Mouse (Mus musculus) forebrain, embryonic 12.5 days (tissue): ENCODE measurements around the gene Adpgk. TPM values are rescaled to one million over a fixed set of nuclear protein-coding genes. Genes with fewer than 3 reads are reported as not detected.
A peak's percentile ranks its signal among the peaks of the same experiment; 100 is the strongest.

Experiments used
- ATAC-seq: fragments of 200-750 bp; cut with Nextera tagmentation; 2 replicates; pipeline ENCODE4 v1.8.0; 2017; ENCODE audit warnings: moderate TSS enrichment; ENCODE audit not compliant: low FRiP score
- H3K27ac ChIP-seq: fragments of 300-500 bp; sonication (generic); 2 replicates; pipeline ENCODE4 v1.5.1; 2016; ENCODE audit warnings: mild to moderate bottlenecking
- H3K27me3 ChIP-seq: fragments of 300-500 bp; sonication (generic); 2 replicates; pipeline ENCODE4 v1.6.1; 2016; ENCODE audit warnings: mild to moderate bottlenecking
- H3K36me3 ChIP-seq: fragments of 300-500 bp; sonication (generic); replicated peaks from 2 replicates; pipeline ENCODE4 v1.6.1; 2016; ENCODE audit warnings: mild to moderate bottlenecking
- H3K4me1 ChIP-seq: fragments of 300-500 bp; sonication (generic); 2 replicates; pipeline ENCODE4 v1.6.1; 2016
- H3K4me2 ChIP-seq: fragments of 300-500 bp; sonication (generic); 2 replicates; pipeline ENCODE4 v1.6.1; 2016; ENCODE audit warnings: mild to moderate bottlenecking, moderate library complexity
- H3K4me3 ChIP-seq: fragments of 300-500 bp; sonication (generic); replicated peaks from 2 replicates; pipeline ENCODE4 v1.5.1; 2016; ENCODE audit warnings: mild to moderate bottlenecking
- H3K9ac ChIP-seq: fragments of 300-500 bp; sonication (generic); 2 replicates; pipeline ENCODE4 v1.6.1; 2016; ENCODE audit warnings: mild to moderate bottlenecking
- H3K9me3 ChIP-seq: fragments of 300-500 bp; sonication (generic); 2 replicates; pipeline ENCODE4 v1.6.1; 2016
- WGBS: fragments of 180-500 bp; shearing (Covaris S2); methylation state at CpG from one replicate; pipeline ENCODE4 v1.1.7; 2016; 5-methylcytosine and 5-hydroxymethylcytosine counted together
- polyA plus RNA-seq: library from polyadenylated mRNA; unstranded; fragments of >200 nt; fragmentation: Nextera tagmentation; extraction: Ambion mirVana; gene quantifications from 2 replicates; pipeline ENCODE4 v1.2.1, GENCODE M21; 2016

Adpgk gene
- 28.4 and 29.0 TPM in 2 replicates for polyA plus RNA-seq

DNA sequence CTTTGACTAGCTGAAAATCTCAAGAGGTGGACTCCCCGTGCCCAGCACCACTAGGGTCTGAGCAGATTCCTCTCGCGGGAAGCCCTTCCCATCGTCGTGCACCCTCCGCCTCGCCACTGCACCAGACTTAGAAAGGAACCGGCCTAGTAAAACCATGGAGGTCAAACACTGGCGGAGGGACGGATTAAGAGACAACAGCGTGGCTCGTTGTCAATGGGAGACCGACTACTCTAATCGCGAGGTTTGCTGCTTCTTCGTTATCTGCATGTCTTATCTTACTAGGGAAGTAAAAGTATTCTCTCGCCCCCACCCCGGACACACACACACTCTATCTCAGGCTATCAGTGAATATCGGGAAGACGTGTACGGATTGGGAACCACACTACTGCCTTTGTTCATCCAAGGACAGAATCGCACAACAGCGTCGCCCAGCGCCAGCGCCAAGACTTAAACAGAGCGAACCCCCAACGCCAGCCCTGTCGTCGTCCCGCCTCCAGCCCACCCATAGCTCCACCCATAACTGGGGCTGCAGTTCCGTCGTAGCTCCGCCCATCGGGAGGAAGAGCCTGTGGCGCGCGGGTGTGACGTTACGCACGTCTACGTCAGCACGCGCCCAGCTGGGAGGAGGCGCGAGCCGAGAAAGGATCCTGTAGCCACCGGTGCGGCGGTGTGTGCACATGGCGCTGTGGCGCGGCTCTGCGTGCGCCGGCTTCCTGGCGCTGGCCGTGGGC lies at the start of gene Adpgk:
TSS of gene Adpgk (plus strand) at position 602 of the 731 bp plus-strand sequence.
- no peaks in the 10 kb centered on the region for H3K36me3 ChIP-seq
- peak within 1 kb of the TSS; percentile 68 for H3K4me3 ChIP-seq
- no peaks in the 10 kb centered on the region for H3K9me3 ChIP-seq
- under 1% methylated on average over 58 of the region's 58 CpGs for WGBS
- H3K27ac ChIP-seq = peak within 1 kb of the TSS; percentile 90
- ATAC-seq = peak; percentile 98
- peaks cover 31% of the 10 kb centered on the region for H3K4me1 ChIP-seq
- no peaks in the 10 kb centered on the region for H3K27me3 ChIP-seq
- peak within 1 kb of the TSS; percentile 79 for H3K4me2 ChIP-seq
- H3K9ac ChIP-seq = peak within 1 kb of the TSS; percentile 76

DNA sequence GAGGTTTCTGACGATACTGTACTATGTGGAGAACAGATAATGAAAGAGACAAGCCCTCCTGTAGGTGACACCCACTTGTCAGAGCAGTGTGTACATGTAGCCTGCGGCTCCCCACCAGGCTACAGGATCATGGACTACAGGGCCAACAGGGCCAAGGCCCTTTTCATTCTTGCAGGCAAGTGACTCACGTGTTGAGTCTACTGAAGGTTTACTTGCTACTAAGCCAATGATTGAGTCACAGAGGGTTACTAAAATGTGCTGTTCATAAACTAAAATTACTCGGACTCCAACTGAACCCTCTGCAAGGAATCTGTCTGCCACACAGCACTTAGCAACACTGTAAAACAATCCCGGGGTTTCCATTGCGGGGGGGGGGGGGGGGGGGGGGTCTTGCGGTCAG lies 46.2 kb upstream of the Adpgk start:
- WGBS = 61% methylated on average over 7 of the region's 7 CpGs
- H3K4me1 ChIP-seq = peaks cover 15% of the 10 kb centered on the region
- H3K27me3 ChIP-seq = no peaks in the 10 kb centered on the region
- no peak overlapping the region for H3K27ac ChIP-seq
- ATAC-seq = no peak
- no peak overlapping the region for H3K9ac ChIP-seq
- no peak overlapping the region for H3K4me3 ChIP-seq
- no peaks in the 10 kb centered on the region for H3K36me3 ChIP-seq
- no peak overlapping the region for H3K4me2 ChIP-seq
- H3K9me3 ChIP-seq = no peaks in the 10 kb centered on the region

DNA sequence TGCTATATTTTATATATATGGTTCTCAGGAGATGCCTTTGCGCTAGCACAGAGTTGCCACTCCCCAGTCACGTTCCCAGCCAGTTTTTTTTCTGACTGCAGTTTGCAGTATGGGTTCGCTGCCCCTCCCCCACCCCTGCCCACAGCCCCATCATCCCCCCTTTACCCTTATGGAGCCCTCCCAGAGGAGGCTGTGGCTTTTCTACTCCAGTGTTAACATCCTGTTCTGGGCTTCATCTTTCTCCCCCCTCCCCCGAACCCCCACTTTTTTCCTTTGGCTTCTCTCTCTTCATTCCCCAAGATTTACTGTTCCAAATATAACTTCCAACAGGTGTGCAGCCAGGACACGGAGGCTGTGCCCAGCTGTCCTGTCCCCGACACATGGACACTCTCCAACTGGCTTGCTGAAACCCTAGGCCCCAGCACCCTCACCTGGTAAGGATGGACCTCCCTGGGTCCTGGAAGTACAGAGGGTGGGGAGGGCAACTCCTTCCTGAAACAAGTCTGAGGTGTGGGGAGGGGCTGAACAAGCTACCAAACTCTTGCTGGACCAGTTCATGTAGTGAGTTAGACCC lies 44.8 kb upstream of the Adpgk start:
- H3K9ac ChIP-seq = no peak overlapping the region
- H3K4me1 ChIP-seq = peaks cover 15% of the 10 kb centered on the region
- no peaks in the 10 kb centered on the region for H3K27me3 ChIP-seq
- no peaks in the 10 kb centered on the region for H3K36me3 ChIP-seq
- no peaks in the 10 kb centered on the region for H3K9me3 ChIP-seq
- no peak for ATAC-seq
- H3K4me3 ChIP-seq = no peak overlapping the region
- 46% methylated on average over 6 of the region's 6 CpGs for WGBS
- no peak overlapping the region for H3K27ac ChIP-seq
- no peak overlapping the region for H3K4me2 ChIP-seq

- Histone ChIP-seq H3K9me3 (no peaks in the 10 kb centered on the region), H3K4me2 (no peak overlapping the region), H3K27me3 (no peaks in the 10 kb centered on the region), H3K4me3 (no peak overlapping the region), H3K4me1 (peaks cover 15% of the 10 kb centered on the region), H3K9ac (no peak overlapping the region), H3K36me3 (no peaks in the 10 kb centered on the region), H3K27ac (0 out of 2 replicates have a peak overlapping the region, but pooled peaks have one; percentile 1)
- no peak for ATAC-seq
- 78% methylated on average over 3 of the region's 3 CpGs for WGBS
Observed at GRCm38 (mm10) chr9:59249359-59249758, 42.0 kb upstream of the Adpgk start.

GRCm38 (mm10) chr9:59250272-59250671 lies 41.1 kb upstream of the Adpgk start:
- Histone ChIP-seq H3K4me1 (peaks cover 15% of the 10 kb centered on the region), H3K4me3 (no peak overlapping the region), H3K4me2 (no peak overlapping the region), H3K27me3 (no peaks in the 10 kb centered on the region), H3K9ac (no peak overlapping the region), H3K27ac (no peak overlapping the region), H3K9me3 (no peaks in the 10 kb centered on the region), H3K36me3 (no peaks in the 10 kb centered on the region)
- 64% methylated on average over 3 of the region's 3 CpGs for WGBS
- ATAC-seq = no peak

DNA sequence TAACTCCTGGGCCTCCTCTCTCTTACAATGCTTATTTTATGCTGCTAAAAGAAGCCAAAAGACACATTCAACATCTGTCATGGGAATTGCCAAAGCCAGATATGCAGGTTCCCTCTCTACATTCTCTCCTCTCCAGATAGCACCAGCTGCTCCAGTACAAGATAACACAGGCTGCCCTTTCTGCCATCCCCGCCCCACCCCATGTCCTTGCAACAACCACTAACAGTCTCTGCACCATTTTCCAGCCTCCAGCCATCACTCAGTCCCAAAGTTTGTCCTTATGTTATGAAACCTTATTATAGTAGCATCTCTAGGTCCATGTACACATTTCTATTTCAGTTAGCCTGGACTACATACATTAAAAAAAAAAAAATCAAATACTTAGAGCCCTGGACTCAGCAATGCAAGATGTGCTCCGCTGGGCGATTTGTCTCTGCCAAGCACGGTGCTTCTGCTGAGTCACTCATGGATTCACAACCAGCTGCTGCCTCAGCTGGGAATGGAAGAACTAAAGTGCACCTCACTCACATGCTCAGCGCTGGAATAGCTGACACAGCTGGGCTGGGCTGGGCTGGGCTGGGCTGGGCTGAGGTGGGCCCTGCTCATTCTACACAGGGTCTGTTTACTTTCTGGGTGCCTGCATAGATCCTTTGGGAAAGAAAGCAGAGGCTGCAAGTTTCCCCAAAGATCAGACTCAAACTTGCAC lies 36.5 kb upstream of the Adpgk start:
- Histone ChIP-seq H3K4me1 (peaks cover 4% of the 10 kb centered on the region; the same call in 1 of the 2 replicates), H3K36me3 (no peaks in the 10 kb centered on the region), H3K27me3 (no peaks in the 10 kb centered on the region), H3K4me2 (no peak overlapping the region), H3K9me3 (no peaks in the 10 kb centered on the region), H3K27ac (no peak overlapping the region), H3K9ac (no peak overlapping the region), H3K4me3 (no peak overlapping the region)
- 82% methylated on average over 5 of the region's 5 CpGs for WGBS
- no peak for ATAC-seq

GRCm38 (mm10) chr9:59259806-59260454 lies 31.4 kb upstream of the Adpgk start:
- Histone ChIP-seq H3K9me3 (no peaks in the 10 kb centered on the region), H3K4me2 (no peak overlapping the region), H3K36me3 (no peaks in the 10 kb centered on the region), H3K9ac (no peak overlapping the region), H3K4me1 (peaks cover 7% of the 10 kb centered on the region; the same call in 1 of the 2 replicates), H3K27ac (no peak overlapping the region), H3K27me3 (no peaks in the 10 kb centered on the region), H3K4me3 (no peak overlapping the region)
- 64% methylated on average over 9 of the region's 9 CpGs for WGBS
- no peak for ATAC-seq

- 46% methylated on average over 6 of the region's 6 CpGs for WGBS
Observed at GRCm38 (mm10) chr9:59266332-59266731, 25.0 kb upstream of the Adpgk start.

DNA sequence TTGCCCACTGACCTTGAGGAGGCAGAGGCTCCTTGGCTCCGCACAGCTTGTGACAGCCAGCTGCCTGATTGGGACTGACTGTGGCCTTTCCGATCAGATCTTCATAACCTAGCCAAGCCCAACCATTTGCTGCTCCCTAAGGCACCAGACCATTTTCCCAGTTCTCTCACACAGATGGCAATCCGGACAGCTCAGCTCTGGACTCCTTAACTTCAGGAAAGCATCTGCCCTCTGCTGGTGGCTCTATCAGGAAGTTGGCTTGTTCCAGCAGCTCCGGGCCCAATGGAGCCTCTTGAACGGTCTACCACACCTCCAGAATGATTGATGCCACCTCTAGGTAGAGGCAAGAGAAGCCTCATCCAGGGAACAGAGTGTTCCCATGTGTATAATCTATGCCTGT lies 21.6 kb upstream of the Adpgk start:
- Histone ChIP-seq H3K4me3 (no peak overlapping the region), H3K9ac (no peak overlapping the region), H3K27ac (no peak overlapping the region), H3K27me3 (no peaks in the 10 kb centered on the region), H3K4me2 (no peak overlapping the region), H3K4me1 (peaks cover 4% of the 10 kb centered on the region; the same call in 1 of the 2 replicates), H3K9me3 (no peaks in the 10 kb centered on the region), H3K36me3 (no peaks in the 10 kb centered on the region)
- ATAC-seq = no peak
- 48% methylated on average over 5 of the region's 5 CpGs for WGBS

More at GRCm38 (mm10) chr9:59266332-59266731, 25.0 kb upstream of the Adpgk start:
- Histone ChIP-seq H3K9me3 (no peaks in the 10 kb centered on the region), H3K4me3 (no peak overlapping the region), H3K27me3 (no peaks in the 10 kb centered on the region), H3K4me2 (no peak overlapping the region), H3K36me3 (no peaks in the 10 kb centered on the region), H3K27ac (no peak overlapping the region), H3K4me1 (no peaks in the 10 kb centered on the region), H3K9ac (no peak overlapping the region)
- no peak for ATAC-seq

- no peaks in the 10 kb centered on the region for H3K36me3 ChIP-seq
- H3K27ac ChIP-seq = no peak overlapping the region
- no peak overlapping the region for H3K4me2 ChIP-seq
- 54% methylated on average over 4 of the region's 4 CpGs for WGBS
- no peak overlapping the region for H3K9ac ChIP-seq
- H3K9me3 ChIP-seq = no peaks in the 10 kb centered on the region
- ATAC-seq = no peak
- H3K27me3 ChIP-seq = no peaks in the 10 kb centered on the region
- peaks cover 4% of the 10 kb centered on the region; the same call in 1 of the 2 replicates for H3K4me1 ChIP-seq
- H3K4me3 ChIP-seq = no peak overlapping the region
Observed at GRCm38 (mm10) chr9:59271081-59271480, 20.3 kb upstream of the Adpgk start.

GRCm38 (mm10) chr9:59271711-59272110 lies 19.6 kb upstream of the Adpgk start:
- WGBS = 59% methylated on average over 6 of the region's 6 CpGs
- H3K36me3 ChIP-seq = no peaks in the 10 kb centered on the region
- no peak overlapping the region for H3K27ac ChIP-seq
- no peaks in the 10 kb centered on the region for H3K9me3 ChIP-seq
- H3K27me3 ChIP-seq = no peaks in the 10 kb centered on the region
- peaks cover 4% of the 10 kb centered on the region; the same call in 1 of the 2 replicates for H3K4me1 ChIP-seq
- no peak overlapping the region for H3K4me3 ChIP-seq
- H3K9ac ChIP-seq = no peak overlapping the region
- H3K4me2 ChIP-seq = no peak overlapping the region
- no peak for ATAC-seq

DNA sequence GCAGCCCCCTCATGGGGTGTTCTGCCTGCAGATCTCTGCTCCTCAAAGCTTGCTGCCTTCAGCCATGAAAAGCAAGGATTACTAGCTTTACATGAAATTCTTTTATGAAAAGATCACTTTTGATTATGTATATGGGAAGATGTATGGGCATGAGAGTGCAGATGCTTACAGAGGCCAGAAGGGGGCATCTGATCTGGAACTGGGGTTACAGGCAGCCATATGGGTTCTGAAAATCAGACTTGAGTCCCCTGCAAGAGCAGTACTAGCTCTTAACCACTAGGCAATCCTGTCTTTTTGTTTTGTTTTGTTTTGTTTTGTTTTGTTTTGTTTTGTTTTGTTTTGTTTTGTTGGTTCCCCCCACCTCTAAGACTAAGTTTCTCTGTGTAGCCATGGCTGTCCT lies 18.2 kb upstream of the Adpgk start:
- no peak overlapping the region for H3K27ac ChIP-seq
- H3K27me3 ChIP-seq = no peaks in the 10 kb centered on the region
- H3K9ac ChIP-seq = no peak overlapping the region
- no peaks in the 10 kb centered on the region for H3K9me3 ChIP-seq
- H3K4me2 ChIP-seq = no peak overlapping the region
- H3K4me3 ChIP-seq = no peak overlapping the region
- H3K36me3 ChIP-seq = no peaks in the 10 kb centered on the region
- peaks cover 4% of the 10 kb centered on the region; the same call in 1 of the 2 replicates for H3K4me1 ChIP-seq
- no peak for ATAC-seq
